Mouse (Mus musculus) heart, embryonic 16.5 days (tissue): Measurements from ENCODE around the gene 1700123O20Rik. TPM values are rescaled to one million over a fixed set of nuclear protein-coding genes. Genes with fewer than 3 reads are reported as not detected.
A peak's percentile ranks its signal among the peaks of the same experiment; 100 is the strongest.

Source experiments
- ATAC-seq: fragments of 200-750 bp; cut with Nextera tagmentation; replicated peaks from 2 replicates; pipeline ENCODE4 v1.8.0; 2017; ENCODE audit warnings: moderate number of reproducible peaks; ENCODE audit not compliant: insufficient read depth, low FRiP score; ENCODE audit errors: extremely low read depth
- H3K27ac ChIP-seq: fragments of 300-500 bp; sonication (generic); 2 replicates; pipeline ENCODE4 v1.5.1; 2014; ENCODE audit warnings: mild to moderate bottlenecking, low read length, control low read depth, moderate library complexity
- H3K27me3 ChIP-seq: fragments of 300-500 bp; sonication (generic); 2 replicates; pipeline ENCODE4 v1.6.1; 2014; ENCODE audit warnings: low read length, mixed read lengths; ENCODE audit not compliant: control insufficient read depth, insufficient read depth
- H3K36me3 ChIP-seq: fragments of 300-500 bp; sonication (generic); 2 replicates; pipeline ENCODE4 v1.6.1; 2014; ENCODE audit not compliant: control insufficient read depth, insufficient read depth
- H3K4me1 ChIP-seq: fragments of 300-500 bp; sonication (generic); 2 replicates; pipeline ENCODE4 v1.6.1; 2014; ENCODE audit warnings: low read length, mixed read lengths; ENCODE audit not compliant: control insufficient read depth, insufficient read depth
- H3K4me2 ChIP-seq: fragments of 300-500 bp; sonication (generic); 2 replicates; pipeline ENCODE4 v1.6.1; 2014; ENCODE audit warnings: low read depth, mild to moderate bottlenecking, control low read depth, low read length
- H3K4me3 ChIP-seq: fragments of 300-500 bp; sonication (generic); 2 replicates; pipeline ENCODE4 v1.5.1; 2014; ENCODE audit warnings: mild to moderate bottlenecking, control low read depth, low read length
- H3K9ac ChIP-seq: fragments of 300-500 bp; sonication (generic); 2 replicates; pipeline ENCODE4 v1.6.1; 2014; ENCODE audit warnings: low read length, control low read depth
- H3K9me3 ChIP-seq: fragments of 300-500 bp; sonication (generic); replicated peaks from 2 replicates; pipeline ENCODE4 v1.6.1; 2016; ENCODE audit warnings: low read length; ENCODE audit not compliant: control insufficient read depth
- WGBS: fragments of 180-500 bp; shearing (Covaris S2); extraction: QIAGEN DNeasy Blood & Tissue Kit; methylation state at CpG from one replicate; pipeline ENCODE4 v1.1.7; 2014; 5-methylcytosine and 5-hydroxymethylcytosine counted together
- polyA plus RNA-seq: library from polyadenylated mRNA; unstranded; fragments of >200 nt; fragmentation: Nextera tagmentation; extraction: Ambion mirVana; gene quantifications from 2 replicates; pipeline ENCODE4 v1.2.1, GENCODE M21; 2015

1700123O20Rik gene
- polyA plus RNA-seq, 1 experiment from 2014 or later: 49.8 TPM

DNA sequence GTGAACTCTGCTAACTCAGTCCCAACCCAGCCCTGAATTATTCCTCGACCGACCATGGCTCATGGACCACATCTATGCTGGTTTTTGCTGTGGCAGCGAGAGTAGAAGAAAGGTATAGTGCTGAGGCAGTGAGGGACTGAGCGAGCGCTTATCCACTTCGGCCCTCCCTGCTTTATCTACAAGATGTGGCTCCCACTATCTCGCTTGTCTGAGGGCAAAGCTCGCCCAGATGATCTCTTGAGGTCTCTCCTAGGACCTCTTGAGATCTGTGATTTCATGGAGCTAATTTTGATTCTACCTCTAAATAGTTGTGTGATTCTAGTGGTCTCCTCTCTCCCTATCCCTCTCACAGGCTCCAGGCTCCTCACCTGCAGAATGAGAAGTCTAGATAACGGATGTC, 23.0 kb downstream of the 1700123O20Rik start:
- no peak overlapping the region for H3K4me2 ChIP-seq
- 70% methylated on average over 9 of the region's 9 CpGs for WGBS
- no peaks in the 10 kb centered on the region for H3K9me3 ChIP-seq
- no peak overlapping the region for H3K9ac ChIP-seq
- H3K4me3 ChIP-seq: no peak overlapping the region
- no peaks in the 10 kb centered on the region for H3K36me3 ChIP-seq
- no peak overlapping the region for H3K27ac ChIP-seq
- no peaks in the 10 kb centered on the region for H3K27me3 ChIP-seq
- ATAC-seq: no peak
- peaks cover 12% of the 10 kb centered on the region for H3K4me1 ChIP-seq

DNA sequence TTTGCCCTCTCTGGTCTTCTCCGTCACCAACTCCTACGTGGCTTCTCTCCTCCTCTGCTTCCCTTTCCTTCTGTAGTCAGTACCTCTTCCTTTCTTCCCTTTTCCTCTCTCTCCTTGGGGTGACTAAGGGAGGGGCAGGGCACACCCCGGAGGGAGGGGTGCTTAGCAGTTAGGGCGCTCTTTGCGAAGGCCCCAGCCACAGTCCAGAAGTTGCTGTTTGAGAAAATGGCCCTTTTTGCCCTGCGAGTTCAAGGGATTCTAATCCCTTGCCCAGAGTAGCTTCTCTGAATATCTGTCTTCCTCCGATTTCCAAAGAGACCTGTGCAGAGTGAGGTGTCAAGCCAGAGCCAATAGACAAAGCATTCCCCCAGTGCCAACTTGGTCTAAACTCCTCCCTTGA, 26.1 kb downstream of the 1700123O20Rik start, which contains the start of gene Cebpe:
Gene Cebpe (minus strand): TSS at position 101 of the 400 bp plus-strand sequence.
- Histone ChIP-seq H3K9ac (no peak within 1 kb of the TSS), H3K36me3 (no peaks in the 10 kb centered on the region), H3K4me3 (no peak within 1 kb of the TSS), H3K27me3 (no peaks in the 10 kb centered on the region), H3K27ac (peak within 1 kb of the TSS; percentile 20; the same call in 1 of the 2 replicates), H3K4me2 (no peak within 1 kb of the TSS), H3K4me1 (peaks cover 7% of the 10 kb centered on the region), H3K9me3 (no peaks in the 10 kb centered on the region)
- no peak for ATAC-seq
- WGBS: 83% methylated on average over 7 of the region's 7 CpGs

DNA sequence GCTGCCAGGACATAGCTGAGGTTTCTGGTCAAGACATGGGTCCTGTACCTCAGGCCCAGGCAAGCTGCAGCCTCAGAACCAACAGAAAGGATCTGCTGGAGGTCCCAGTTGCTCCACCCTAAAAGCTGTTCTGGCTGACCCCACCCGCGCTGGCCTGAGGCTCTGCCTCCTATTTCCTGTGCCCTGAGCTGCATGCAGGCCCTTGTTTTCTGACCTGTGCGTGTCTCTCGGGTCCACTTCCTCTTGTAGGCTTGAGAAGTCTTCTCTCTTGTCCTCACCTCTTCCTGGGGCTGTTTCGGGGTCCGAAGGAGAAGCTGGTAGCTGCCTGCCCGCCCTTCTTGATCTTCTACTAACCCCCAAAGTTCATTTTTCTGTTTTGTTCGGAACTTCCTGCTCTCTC, 26.8 kb downstream of the 1700123O20Rik start:
- no peak overlapping the region for H3K4me3 ChIP-seq
- WGBS: 55% methylated on average over 8 of the region's 8 CpGs
- ATAC-seq: no peak
- H3K36me3 ChIP-seq: no peaks in the 10 kb centered on the region
- H3K27me3 ChIP-seq: no peaks in the 10 kb centered on the region
- H3K4me2 ChIP-seq: no peak overlapping the region
- no peak overlapping the region for H3K9ac ChIP-seq
- peak overlapping the region; percentile 20; the same call in 1 of the 2 replicates for H3K27ac ChIP-seq
- H3K4me1 ChIP-seq: peaks cover 5% of the 10 kb centered on the region
- no peaks in the 10 kb centered on the region for H3K9me3 ChIP-seq

DNA sequence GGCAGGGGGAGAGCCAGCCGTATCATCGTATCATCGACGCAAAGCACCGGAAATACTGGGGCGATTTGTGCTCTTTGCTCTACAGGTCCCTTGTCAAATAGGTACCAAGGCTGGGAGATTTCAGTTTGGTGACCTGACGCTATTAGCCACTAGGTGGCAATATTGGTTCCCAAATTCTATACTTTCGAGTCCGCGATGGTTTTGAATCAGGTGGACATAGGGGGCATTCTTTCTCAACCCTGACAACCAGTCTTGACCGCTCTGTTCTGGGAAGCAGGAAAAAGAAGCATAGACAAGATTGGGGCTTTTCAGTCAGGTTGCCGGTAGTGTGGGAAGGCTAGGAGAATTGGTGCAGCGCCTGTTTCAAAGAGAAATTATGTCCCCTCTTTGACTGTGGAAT, 28.1 kb downstream of the 1700123O20Rik start:
- Histone ChIP-seq H3K27ac (no peak overlapping the region), H3K4me2 (peak overlapping the region; percentile 88), H3K9ac (peak overlapping the region; percentile 48), H3K4me3 (peak overlapping the region; percentile 53), H3K9me3 (no peaks in the 10 kb centered on the region), H3K27me3 (no peaks in the 10 kb centered on the region), H3K4me1 (peaks cover 5% of the 10 kb centered on the region), H3K36me3 (no peaks in the 10 kb centered on the region)
- WGBS: 1% methylated on average over 13 of the region's 13 CpGs
- peak; percentile 25; the same call in 1 of the 2 replicates for ATAC-seq

DNA sequence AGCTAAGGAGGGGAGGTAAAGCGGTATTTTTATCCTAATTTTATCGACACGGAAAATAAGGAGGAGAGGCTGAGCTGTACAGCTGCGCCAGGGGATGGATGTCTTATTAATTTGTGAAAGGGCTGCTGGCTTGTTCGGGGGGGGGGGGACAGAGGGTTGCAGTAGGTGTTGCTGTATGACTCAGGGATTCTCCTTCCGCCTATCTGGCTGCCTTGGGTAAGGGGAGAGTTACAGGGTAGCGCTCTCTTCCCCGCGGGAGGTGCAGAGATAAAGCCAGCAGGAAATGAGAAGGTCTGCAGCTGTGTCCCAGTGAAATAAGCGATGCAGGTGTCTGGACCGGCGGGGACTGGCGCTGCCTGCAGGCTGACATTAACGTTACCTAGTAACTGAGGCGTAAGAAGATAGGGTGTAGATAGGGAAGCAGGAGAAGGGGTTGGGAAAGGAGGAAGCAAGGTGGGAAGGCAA, 28.6 kb downstream of the 1700123O20Rik start:
- peak; percentile 11; the same call in 1 of the 2 replicates for ATAC-seq
- peak overlapping the region; percentile 53 for H3K4me3 ChIP-seq

DNA sequence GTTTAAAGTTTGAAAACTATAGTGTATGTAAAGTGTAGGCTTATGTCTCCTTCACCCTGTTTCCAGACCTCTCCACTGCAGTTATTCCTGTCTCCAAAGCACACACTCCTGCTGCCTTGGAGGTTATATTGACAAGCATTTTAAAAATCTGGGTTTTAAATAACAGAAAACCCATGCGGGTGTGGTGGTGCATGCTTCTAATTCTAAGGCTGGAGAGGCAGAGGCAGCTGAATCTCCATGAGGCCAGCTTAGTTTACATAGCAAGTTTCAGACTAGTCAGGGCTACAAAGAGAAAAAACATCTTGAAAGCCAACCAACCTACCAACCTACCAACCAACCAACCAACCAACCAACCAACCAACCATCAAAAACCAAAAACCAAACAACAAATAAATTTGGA, 29.4 kb downstream of the 1700123O20Rik start:
- no peaks in the 10 kb centered on the region for H3K27me3 ChIP-seq
- no peak overlapping the region for H3K4me2 ChIP-seq
- no peak for ATAC-seq
- H3K9ac ChIP-seq: no peak overlapping the region
- H3K27ac ChIP-seq: no peak overlapping the region
- H3K4me3 ChIP-seq: no peak overlapping the region
- H3K9me3 ChIP-seq: no peaks in the 10 kb centered on the region
- WGBS: 54% methylated on average over 1 of the region's 1 CpGs
- H3K4me1 ChIP-seq: peaks cover 5% of the 10 kb centered on the region
- H3K36me3 ChIP-seq: no peaks in the 10 kb centered on the region

More for the DNA sequence above, 28.6 kb downstream of the 1700123O20Rik start:
- H3K4me1 ChIP-seq: peaks cover 5% of the 10 kb centered on the region
- no peaks in the 10 kb centered on the region for H3K9me3 ChIP-seq
- peak overlapping the region; percentile 48 for H3K9ac ChIP-seq
- H3K4me2 ChIP-seq: peak overlapping the region; percentile 88
- no peaks in the 10 kb centered on the region for H3K36me3 ChIP-seq
- no peak overlapping the region for H3K27ac ChIP-seq
- H3K27me3 ChIP-seq: no peaks in the 10 kb centered on the region
- WGBS: under 1% methylated on average over 15 of the region's 15 CpGs

DNA sequence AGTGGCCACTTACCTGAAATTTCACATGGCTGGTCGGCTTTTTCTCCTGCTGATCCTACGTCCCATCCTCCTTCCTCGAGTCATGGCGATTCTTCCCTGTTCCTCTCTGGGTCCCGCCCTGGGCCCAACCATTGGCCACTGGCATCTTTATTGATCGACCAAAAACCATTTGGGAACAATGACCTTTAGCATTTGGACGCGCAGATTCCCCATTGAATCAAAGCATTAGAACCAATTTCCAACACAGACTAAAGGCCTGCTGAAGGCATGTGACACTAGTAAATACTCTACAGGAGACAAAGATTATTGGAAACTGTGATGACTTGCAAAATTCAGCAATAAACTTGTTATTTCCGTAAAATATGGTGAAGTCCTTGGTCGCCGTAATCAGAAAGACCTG, 34.0 kb downstream of the 1700123O20Rik start:
- H3K27me3 ChIP-seq: no peaks in the 10 kb centered on the region
- H3K36me3 ChIP-seq: no peaks in the 10 kb centered on the region
- no peak overlapping the region for H3K4me2 ChIP-seq
- no peak overlapping the region for H3K27ac ChIP-seq
- no peaks in the 10 kb centered on the region for H3K9me3 ChIP-seq
- H3K9ac ChIP-seq: no peak overlapping the region
- ATAC-seq: no peak
- no peak overlapping the region for H3K4me3 ChIP-seq
- 88% methylated on average over 11 of the region's 11 CpGs for WGBS
- no peaks in the 10 kb centered on the region for H3K4me1 ChIP-seq

DNA sequence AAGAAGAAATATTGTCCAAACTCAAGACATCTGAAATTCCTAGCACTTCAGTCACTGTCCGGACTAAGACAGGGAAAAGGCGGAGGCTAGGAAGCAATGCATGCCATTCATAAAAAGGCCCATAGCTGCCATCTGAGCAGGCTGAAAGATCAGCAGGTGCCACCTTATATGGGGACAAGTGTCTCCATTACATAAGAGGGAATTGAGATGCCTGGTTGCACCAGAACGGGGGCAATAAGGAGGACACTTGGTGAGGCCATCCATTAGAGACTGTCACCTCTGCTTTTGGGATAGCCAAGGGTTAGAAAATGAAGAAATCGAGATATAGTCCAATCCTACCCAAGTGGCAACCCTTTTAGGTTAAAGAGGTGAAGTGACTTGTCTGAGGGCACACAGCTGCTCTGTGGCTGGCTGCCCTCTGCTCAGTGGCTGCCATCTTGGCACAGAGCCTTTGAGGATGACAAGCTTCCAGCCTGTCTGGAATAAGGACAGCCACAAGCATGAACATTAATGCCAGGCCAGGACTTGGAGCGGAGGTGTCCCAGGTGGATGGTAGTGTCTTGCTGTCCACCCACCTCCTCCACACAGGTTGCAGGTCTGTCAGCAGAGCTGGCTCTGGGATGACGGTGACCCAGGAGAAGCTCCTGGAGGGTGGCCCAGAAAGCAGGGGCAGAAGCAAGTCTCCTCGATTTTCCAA, 34.8 kb downstream of the 1700123O20Rik start:
- Histone ChIP-seq H3K27ac (no peak overlapping the region), H3K27me3 (no peaks in the 10 kb centered on the region), H3K4me3 (no peak overlapping the region), H3K9me3 (no peaks in the 10 kb centered on the region), H3K4me1 (no peaks in the 10 kb centered on the region), H3K4me2 (no peak overlapping the region), H3K9ac (no peak overlapping the region), H3K36me3 (no peaks in the 10 kb centered on the region)
- no peak for ATAC-seq
- 82% methylated on average over 7 of the region's 7 CpGs for WGBS

DNA sequence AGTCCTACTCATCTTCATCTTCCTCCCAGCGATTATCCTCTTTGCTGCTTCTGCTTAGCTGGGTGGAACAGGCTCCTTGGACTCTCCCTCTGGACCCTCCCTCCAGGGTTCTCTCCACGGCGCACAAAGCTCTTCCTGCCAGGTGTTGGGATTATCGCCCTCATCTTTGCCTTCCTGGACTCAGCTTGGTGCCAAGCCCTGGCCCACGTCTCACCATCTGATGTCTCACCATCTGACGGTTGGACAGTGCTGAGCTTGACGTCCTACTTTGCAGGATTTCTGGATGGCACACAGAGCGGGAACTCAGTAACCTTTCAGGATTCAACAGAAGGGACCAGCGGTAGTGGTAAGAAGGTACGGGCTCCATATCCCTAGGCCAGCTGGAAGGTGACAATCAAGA, 35.7 kb downstream of the 1700123O20Rik start:
- no peaks in the 10 kb centered on the region for H3K27me3 ChIP-seq
- no peaks in the 10 kb centered on the region for H3K4me1 ChIP-seq
- no peaks in the 10 kb centered on the region for H3K36me3 ChIP-seq
- H3K27ac ChIP-seq: no peak overlapping the region
- no peak for ATAC-seq
- H3K9ac ChIP-seq: no peak overlapping the region
- no peak overlapping the region for H3K4me3 ChIP-seq
- no peak overlapping the region for H3K4me2 ChIP-seq
- no peaks in the 10 kb centered on the region for H3K9me3 ChIP-seq
- 81% methylated on average over 10 of the region's 10 CpGs for WGBS
